Mouse (Mus musculus) gastrocnemius, postnatal 25 days (tissue): ENCODE results near the gene Gm36210. TPM values are rescaled to one million over a fixed set of nuclear protein-coding genes. Genes with fewer than 3 reads are reported as not detected.

Experiments
- DNase-seq: peaks from one replicate; pipeline ENCODE4 v3.0.0; 2022
- total RNA-seq, 2 experiments: library from RNA; stranded (reverse); gene quantifications; 1 replicate in 1 of 2; 2 replicates in 1 of 2; pipeline ENCODE4 v1.2.3; 2021

Gene Gm36210
- total RNA-seq, 2 experiments from 2014 or later, result 0.21 to 0.36 TPM

- no peak for DNase-seq
Observed at GRCm38 (mm10) chr7:4922931-4923565, 16.7 kb upstream of the Gm36210 start.

- DNase-seq, result peak; percentile 62
Observed at GRCm38 (mm10) chr7:4922508-4922907, 16.2 kb upstream of the Gm36210 start.

GRCm38 (mm10) chr7:4921824-4922482, 15.6 kb upstream of the Gm36210 start, which contains the start of gene Nat14:
Gene Nat14, plus strand, starts transcription at chr7:4922028.
- DNase-seq, result no peak

GRCm38 (mm10) chr7:4920976-4921823, 14.9 kb upstream of the Gm36210 start:
- no peak for DNase-seq

DNA sequence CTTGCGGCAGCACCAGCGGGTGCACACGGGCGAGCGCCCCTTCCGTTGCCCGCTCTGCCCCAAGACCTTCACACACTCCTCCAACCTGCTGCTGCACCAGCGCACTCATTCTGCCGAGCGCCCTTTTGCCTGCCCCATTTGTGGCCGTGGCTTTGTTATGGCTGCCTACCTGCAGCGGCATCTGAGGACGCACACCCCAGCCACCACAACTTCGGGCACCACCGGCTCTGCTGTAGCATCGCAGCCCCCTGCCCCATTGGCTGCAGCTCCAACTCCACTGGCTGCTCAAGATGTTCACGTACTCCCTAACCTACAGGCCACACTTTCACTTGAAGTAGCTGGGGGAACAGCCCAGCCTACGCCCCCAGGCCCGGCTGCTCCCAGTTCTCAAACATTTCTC, 14.2 kb upstream of the Gm36210 start:
- no peak for DNase-seq

GRCm38 (mm10) chr7:4919971-4920370, 13.7 kb upstream of the Gm36210 start:
- no peak for DNase-seq

DNA sequence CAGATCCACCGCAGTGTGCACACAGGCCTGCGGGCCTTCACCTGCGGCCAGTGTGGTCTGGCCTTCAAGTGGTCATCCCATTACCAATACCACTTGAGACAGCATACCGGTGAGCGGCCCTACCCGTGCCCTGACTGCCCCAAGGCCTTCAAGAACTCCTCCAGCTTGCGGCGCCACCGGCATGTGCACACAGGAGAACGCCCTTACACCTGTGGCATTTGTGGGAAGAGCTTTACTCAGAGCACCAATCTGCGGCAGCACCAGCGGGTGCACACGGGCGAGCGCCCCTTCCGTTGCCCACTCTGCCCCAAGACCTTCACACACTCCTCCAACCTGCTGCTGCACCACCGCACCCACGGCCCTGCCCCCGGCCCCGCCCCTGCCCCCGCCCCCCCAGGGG, 12.8 kb upstream of the Gm36210 start:
- no peak for DNase-seq

GRCm38 (mm10) chr7:4918681-4919080, 12.4 kb upstream of the Gm36210 start:
- DNase-seq, result no peak

DNA sequence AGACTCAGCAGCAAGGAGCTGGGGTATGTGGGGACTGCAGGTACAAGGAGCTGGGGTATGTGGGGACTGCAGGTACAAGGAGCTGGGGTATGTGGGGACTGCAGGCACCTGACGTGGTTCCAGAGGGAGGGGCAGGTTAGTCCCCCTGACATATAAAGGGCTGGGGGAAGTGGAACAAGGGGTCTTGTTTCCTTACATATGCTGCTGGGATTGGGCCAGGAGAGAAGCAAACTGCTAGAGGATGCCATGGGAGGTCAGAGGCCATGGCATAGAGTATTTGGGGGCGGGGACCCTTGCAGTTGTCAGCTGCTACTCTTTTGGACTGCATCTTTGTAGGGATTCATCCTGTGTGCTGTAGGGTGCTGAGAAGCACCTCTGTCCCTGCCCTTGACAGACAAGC, 11.2 kb upstream of the Gm36210 start:
- no peak for DNase-seq

GRCm38 (mm10) chr7:4915669-4916416, 9.5 kb upstream of the Gm36210 start:
- no peak for DNase-seq

DNA sequence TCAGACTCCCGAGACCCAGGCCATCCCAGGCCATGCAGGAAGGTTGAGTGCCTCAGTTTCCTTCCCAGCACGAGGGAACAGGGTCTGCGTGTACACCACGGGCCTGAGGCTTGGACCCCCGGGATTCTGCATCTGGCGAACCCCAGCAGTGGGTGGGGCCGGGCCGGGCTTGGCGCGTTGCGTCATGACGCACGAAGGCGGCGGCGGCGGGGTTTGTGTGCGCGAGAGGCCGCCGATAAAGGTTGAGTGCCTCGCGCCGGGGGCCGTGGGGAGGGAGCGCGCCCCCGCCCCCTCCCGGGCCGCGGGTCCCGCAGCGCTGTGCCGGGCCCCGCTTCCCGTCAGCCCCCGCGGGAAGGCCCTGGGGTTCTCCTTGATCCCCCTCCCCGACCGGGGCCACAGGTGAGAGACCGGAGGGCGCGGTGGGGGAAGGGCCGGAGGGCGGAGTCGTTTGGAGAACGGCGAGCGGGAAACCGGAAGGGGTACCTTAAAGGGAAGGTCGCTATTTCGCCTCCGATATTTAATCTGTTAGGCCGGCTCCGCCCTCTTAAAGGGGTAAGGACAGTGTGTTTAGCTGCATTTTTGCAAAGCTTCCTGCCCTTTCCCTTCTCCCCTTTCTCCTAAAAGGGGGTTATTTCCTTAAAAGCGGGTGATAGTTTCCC, 8.8 kb upstream of the Gm36210 start, which contains the start of gene Zfp628:
Gene Zfp628, plus strand, starts transcription at position 211 of the 659 bp plus-strand sequence.
- peak; percentile 92 for DNase-seq

DNA sequence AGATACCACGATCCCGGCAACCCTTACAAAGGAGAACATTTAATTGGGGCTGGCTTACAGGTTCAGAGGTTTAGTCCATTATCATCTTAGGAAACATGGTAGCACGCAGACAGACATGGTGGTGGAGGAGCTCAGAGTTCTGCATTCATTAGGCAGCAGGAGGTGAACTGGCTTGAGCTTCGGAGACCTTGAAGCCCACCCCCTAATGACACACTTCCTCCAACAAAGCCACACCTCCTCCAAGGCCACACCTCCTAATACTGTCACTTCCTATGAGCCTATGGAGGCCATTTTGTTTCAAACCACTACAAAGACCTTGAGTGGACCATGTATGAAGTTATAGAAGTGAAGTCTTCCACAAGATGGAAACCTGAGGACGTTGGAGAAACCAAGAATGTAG, 5.9 kb upstream of the Gm36210 start:
- DNase-seq, result no peak

DNA sequence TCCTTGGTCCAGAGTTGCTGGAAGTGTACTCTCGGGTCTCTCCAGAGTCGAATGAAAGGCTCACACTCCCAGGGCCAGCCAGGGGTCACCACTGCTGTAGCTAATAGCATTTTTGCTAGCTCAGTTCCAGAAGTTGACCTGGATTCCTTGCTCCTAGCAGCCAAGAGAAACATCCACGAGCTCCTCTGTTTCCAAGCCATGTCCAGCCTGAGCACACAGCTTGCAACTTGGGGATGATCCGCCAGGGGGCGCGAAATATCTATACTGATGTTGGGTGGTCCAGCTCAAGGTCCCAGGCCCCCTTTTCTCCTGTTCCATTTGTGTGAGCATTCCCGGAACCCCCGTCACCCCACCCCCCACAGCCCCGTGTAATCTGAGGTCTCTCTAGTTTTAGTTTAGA, 5.2 kb upstream of the Gm36210 start:
- no peak for DNase-seq

- no peak for DNase-seq
Observed at GRCm38 (mm10) chr7:4902404-4902803, 3.9 kb downstream of the Gm36210 start.

DNA sequence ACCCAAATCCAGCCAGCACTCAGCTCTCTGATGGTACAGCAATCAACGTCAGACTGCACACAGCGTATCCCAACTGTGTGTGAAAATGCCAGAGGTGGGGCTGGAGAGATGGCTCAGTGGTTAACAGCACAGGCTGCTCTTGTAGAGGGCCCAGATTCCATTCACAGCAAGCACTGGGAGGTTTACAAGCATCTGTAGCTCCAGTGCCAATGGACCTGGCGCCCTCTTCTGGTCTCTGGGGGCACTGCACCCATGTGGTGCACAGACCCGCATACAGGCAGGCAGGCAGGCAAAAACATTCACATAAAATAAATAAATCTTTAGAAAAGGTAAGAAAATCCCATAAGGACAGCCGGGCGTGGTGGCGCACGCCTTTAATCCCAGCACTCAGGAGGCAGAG, 5.1 kb downstream of the Gm36210 start:
- no peak for DNase-seq

DNA sequence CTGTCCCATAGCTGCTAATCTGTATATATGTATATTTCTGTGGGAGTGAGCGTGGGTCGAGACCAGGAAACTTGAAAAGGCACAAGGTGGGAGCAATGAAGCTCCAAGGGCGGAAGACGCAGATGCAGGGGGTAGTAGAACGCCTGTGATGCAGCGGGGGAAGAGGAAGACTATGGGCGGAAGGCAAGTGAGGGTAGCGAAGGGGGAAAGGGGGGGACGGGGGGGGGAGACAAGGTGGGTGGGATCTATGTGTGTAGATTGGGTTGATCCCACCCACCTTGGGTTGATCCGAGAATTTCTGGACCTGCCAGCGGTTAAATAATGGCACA, 5.8 kb downstream of the Gm36210 start:
- no peak for DNase-seq

DNA sequence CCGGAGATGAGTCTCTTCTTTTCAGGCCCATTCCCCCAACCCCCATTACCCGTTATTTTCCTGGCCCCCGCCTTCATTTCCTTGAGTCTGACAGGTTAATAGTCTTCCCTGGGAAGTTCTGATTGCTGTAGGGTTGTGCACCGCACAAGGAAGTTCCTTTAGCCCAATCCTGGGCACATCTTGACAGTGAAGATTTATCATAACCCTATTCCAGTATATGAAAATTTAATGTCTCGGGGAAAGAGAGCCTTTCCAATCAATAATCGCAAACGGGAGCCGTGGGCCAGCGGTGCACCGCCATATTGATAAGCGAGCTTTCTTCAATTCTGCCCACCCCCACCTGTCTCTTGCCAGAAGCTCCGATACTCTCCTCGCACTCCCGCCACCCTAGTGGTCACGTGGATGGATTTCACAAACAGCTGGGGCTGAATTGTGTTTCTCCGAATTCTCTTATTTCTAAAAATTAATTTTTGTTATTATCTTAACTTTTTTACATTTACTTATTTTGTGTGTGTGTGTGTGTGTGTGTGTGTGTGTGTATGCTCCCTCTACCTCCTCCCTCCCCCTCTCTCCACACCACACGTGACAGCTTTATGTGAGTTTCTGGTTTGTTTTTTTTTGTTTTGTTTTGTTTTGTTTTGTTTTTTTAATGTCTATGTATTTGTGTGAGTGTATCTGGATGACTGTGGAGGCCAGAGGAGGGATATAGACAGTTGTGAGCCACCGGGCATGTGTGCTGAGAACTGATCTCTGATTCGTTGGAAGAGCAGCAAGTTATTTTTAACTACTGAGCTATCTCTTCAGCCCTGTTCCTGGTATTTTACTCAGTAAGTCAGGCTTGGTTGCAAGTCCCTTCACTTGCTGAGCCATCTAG, 6.4 kb downstream of the Gm36210 start:
- no peak for DNase-seq

- DNase-seq, result no peak
Observed at GRCm38 (mm10) chr7:4898851-4899648, 7.3 kb downstream of the Gm36210 start.

DNA sequence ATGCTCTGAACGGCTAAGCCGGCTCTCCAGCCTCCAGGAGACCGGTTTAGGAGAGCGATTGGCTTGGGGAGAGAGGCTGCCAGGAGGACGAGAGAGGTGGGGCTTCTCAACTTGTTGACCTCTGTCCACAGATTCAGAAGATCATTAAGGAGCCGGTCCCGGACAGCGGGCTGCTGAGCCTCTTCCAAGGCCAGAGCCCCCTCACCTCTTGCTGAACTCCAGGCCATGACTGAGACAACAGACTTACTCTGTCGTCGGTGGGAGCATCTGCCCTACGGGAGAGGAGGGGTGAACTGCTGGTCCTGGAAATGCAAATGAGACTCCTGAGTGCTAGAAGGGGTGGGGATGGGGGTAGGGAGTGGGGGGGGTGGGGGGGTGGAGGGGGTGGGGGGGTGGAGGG, 11.1 kb downstream of the Gm36210 start:
- DNase-seq, result no peak

DNA sequence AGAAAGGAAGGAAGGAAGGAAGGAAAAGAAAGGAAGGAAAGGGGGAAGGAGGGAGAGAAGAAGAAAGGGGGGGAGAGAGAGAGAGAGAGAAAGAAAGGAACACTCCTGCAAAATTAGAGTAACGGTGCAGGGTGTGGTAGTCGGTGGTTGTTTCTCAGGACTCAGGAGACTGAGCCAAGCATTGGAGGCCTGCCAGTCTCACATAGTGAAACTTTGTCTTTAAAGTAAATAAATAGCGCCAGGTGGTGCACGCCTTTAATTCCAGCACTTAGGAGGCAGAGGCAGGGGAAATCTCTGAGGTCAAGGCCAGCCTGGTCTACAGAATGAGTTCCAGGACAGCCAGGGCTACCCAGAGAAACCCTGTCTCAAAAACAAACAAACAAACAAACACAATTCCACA, 19.6 kb downstream of the Gm36210 start:
- DNase-seq, result no peak
